Mouse (Mus musculus) ovary, postnatal 14 days (tissue): ENCODE results near the gene Brca1.
A peak's percentile ranks its signal among the peaks of the same experiment; 100 is the strongest.
"Not testable (repeated sequence)": the region's sequence is repeated elsewhere in the genome, so short reads cannot be mapped to it uniquely, and the experiment has no call there.

Experiments
- DNase-seq: peaks from one replicate; pipeline ENCODE4 v3.0.0; 2022; ENCODE audit warnings: low spot score

Gene Brca1

GRCm38 (mm10) chr11:101470206-101470605 lies 81.5 kb downstream of the Brca1 start:
- no peak for DNase-seq

- no peak for DNase-seq
These were observed 82.6 kb downstream of the Brca1 start for GRCm38 (mm10) chr11:101469155-101469554.

- DNase-seq, result no peak
These were observed 83.0 kb downstream of the Brca1 start for GRCm38 (mm10) chr11:101468731-101469130.

GRCm38 (mm10) chr11:101468263-101468688 lies 83.5 kb downstream of the Brca1 start:
- DNase-seq, result peak; percentile 41

- peak; percentile 49 for DNase-seq
These were observed 84.1 kb downstream of the Brca1 start for GRCm38 (mm10) chr11:101467477-101468262.

- not testable (repeated sequence) for DNase-seq
These were observed 85.2 kb downstream of the Brca1 start for GRCm38 (mm10) chr11:101466552-101466950.

- DNase-seq, result peak; percentile 47
These were observed 85.7 kb downstream of the Brca1 start, which contains the start of gene Vat1 for GRCm38 (mm10) chr11:101465869-101466551. Gene Vat1, minus strand, starts transcription at chr11:101466230.

- peak; percentile 57 for DNase-seq
These were observed 86.5 kb downstream of the Brca1 start for GRCm38 (mm10) chr11:101465101-101465868.

GRCm38 (mm10) chr11:101464211-101465100 lies 87.3 kb downstream of the Brca1 start, which contains the start of gene Rnd2:
Gene Rnd2, plus strand, starts transcription at chr11:101464999.
- DNase-seq, result no peak

GRCm38 (mm10) chr11:101462583-101463440 lies 88.9 kb downstream of the Brca1 start:
- no peak for DNase-seq

- DNase-seq, result no peak
These were observed 89.6 kb downstream of the Brca1 start for GRCm38 (mm10) chr11:101462141-101462540.

- DNase-seq, result no peak
These were observed 91.4 kb downstream of the Brca1 start for GRCm38 (mm10) chr11:101460321-101460720.

GRCm38 (mm10) chr11:101459716-101460115 lies 92.0 kb downstream of the Brca1 start:
- DNase-seq, result no peak

- DNase-seq, result no peak
These were observed 93.5 kb downstream of the Brca1 start for GRCm38 (mm10) chr11:101458217-101458616.

- DNase-seq, result no peak
These were observed 94.1 kb downstream of the Brca1 start for GRCm38 (mm10) chr11:101457631-101458030.

GRCm38 (mm10) chr11:101455627-101456026 lies 96.1 kb downstream of the Brca1 start:
- no peak for DNase-seq

GRCm38 (mm10) chr11:101454702-101455101 lies 97.1 kb downstream of the Brca1 start:
- DNase-seq, result no peak

GRCm38 (mm10) chr11:101452093-101452774 lies 99.5 kb downstream of the Brca1 start:
- no peak for DNase-seq

- no peak for DNase-seq
These were observed 100.2 kb downstream of the Brca1 start for GRCm38 (mm10) chr11:101451536-101451935.

- DNase-seq, result no peak
These were observed 101.4 kb downstream of the Brca1 start for GRCm38 (mm10) chr11:101450394-101450793.
